Mouse (Mus musculus) olfactory bulb, adult 2 months (tissue): ENCODE data around the gene Arsj. TPM values are rescaled to one million over a fixed set of nuclear protein-coding genes. Genes with fewer than 3 reads are reported as not detected.

Experiments
- H3K27ac ChIP-seq: fragments of 200-500 bp; 2 replicates; pipeline ENCODE4 v1.5.1; 2012; ENCODE audit warnings: low read depth, low read length; ENCODE audit not compliant: insufficient read depth
- H3K4me1 ChIP-seq: fragments of 200-500 bp; 2 replicates; pipeline ENCODE4 v1.6.1; 2012; ENCODE audit warnings: low read length; ENCODE audit not compliant: control insufficient read depth, insufficient read depth
- H3K4me3 ChIP-seq: fragments of 200-500 bp; 2 replicates; pipeline ENCODE4 v1.5.1; 2012; ENCODE audit warnings: mild to moderate bottlenecking, low read depth, low read length, moderate library complexity; ENCODE audit not compliant: insufficient read depth
- CTCF ChIP-seq: fragments of 200-500 bp; IDR thresholded peaks from 2 replicates; pipeline ENCODE4 v1.5.1; 2012; ENCODE audit warnings: low read depth, mild to moderate bottlenecking, low read length, moderate library complexity; ENCODE audit not compliant: insufficient read depth
- POLR2A ChIP-seq: fragments of 200-500 bp; IDR thresholded peaks from 2 replicates; pipeline ENCODE4 v1.6.1; 2012; ENCODE audit warnings: mild to moderate bottlenecking, low read depth, low read length, moderate library complexity; ENCODE audit not compliant: insufficient read depth
- WGBS: fragments of 180-500 bp; shearing (Covaris S2); methylation state at CpG from one replicate; pipeline ENCODE4 v1.1.7; 2018; 5-methylcytosine and 5-hydroxymethylcytosine counted together
- polyA plus RNA-seq: library from polyadenylated mRNA; stranded (reverse); fragments of >200 nt; gene quantifications from 2 replicates; pipeline ENCODE4 v1.2.4, GENCODE M21; 2012; ENCODE audit warnings: low replicate concordance; ENCODE audit not compliant: missing spikeins, insufficient read depth, insufficient read length

Arsj gene
- polyA plus RNA-seq, 1 experiment, result not detected

- no peak for TF ChIP-seq POLR2A
- TF ChIP-seq CTCF, result no peak
- no peak overlapping the region for H3K4me3 ChIP-seq
- no peaks in the 10 kb centered on the region for H3K4me1 ChIP-seq
- H3K27ac ChIP-seq, result no peak overlapping the region
- 41% methylated on average over 2 of the region's 2 CpGs for WGBS
Measured at GRCm38 (mm10) chr3:126397451-126397850, 34.0 kb downstream of the Arsj start.

DNA sequence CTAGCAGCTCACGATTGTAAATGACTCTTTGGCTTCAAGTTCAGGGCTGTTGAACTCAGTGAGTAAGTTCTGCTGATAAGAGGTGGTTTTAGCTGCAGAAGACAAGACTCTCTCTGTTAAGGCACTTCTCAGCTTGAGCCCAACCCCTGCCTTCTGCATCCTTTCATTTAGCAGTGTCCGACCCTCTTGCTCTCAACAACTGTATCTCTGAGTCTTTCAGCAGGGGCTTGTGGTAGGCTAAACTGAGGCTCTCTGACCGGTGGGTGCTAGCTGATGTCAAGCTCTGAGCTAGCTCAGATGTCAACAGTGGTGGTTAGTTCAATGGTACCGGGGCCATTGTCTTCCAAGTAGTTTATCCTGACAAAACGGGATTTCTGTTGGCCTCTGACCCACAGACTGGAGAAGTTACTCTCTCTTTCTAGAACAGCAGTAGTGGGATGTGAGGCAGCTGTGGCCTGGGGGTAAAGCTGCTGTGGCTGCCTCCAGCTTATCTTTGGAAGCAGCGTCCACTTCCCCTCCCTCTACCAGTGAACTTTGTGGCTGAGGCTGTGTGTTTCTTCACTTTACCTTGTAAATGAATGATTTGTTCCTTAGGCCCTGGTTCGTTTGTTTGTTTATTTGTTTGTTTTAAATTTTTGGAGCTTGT lies 34.6 kb downstream of the Arsj start:
- no peak for TF ChIP-seq CTCF
- TF ChIP-seq POLR2A, result no peak
- no peaks in the 10 kb centered on the region for H3K4me1 ChIP-seq
- 77% methylated on average over 7 of the region's 7 CpGs for WGBS
- H3K4me3 ChIP-seq, result no peak overlapping the region
- H3K27ac ChIP-seq, result no peak overlapping the region

DNA sequence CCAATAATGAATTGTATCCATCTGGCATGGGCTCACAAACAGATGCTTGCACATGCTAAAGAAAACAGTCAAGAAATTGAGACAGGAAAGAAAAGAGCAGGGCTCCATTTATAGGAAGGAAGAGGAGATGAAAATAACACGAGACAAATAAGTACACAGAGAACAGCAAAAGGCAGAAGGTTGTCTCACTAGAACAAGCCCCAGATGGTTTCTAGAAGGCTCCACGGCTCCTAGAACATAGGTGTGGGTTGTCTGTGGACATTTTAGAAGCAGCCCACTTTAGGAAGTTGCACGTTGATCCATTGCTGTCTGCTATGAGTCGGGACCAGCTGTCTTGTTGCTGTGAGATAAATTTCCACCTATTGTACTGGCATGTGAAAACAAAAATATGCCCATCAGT lies 37.2 kb downstream of the Arsj start:
- Histone ChIP-seq H3K4me3 (no peak overlapping the region), H3K4me1 (no peaks in the 10 kb centered on the region), H3K27ac (no peak overlapping the region)
- 61% methylated on average over 4 of the region's 4 CpGs for WGBS
- TF ChIP-seq POLR2A (no peak), CTCF (no peak)

GRCm38 (mm10) chr3:126402836-126403235 lies 39.4 kb downstream of the Arsj start:
- Histone ChIP-seq H3K4me3 (no peak overlapping the region), H3K27ac (no peak overlapping the region), H3K4me1 (no peaks in the 10 kb centered on the region)
- TF ChIP-seq CTCF (no peak), POLR2A (no peak)
- WGBS, result 25% methylated on average over 3 of the region's 3 CpGs

DNA sequence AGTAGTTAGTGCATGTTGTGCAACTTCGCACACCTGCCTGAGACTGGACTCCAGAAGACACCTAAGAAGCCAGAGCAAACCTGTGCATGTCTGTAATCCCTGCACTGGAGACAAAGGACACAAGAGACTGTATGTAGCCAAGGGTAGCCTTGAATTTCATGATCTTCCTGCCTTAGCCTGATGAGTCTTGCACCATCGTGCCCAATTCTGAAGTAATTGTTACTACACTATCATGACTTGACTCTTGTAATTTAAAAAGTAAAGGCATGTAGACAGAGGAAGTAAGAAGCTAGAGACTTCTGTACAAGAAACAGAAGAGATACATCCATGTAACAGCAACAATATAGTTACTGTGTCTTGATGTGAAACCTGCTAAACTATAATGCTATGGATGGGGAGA lies 40.7 kb downstream of the Arsj start:
- Histone ChIP-seq H3K27ac (no peak overlapping the region), H3K4me3 (no peak overlapping the region), H3K4me1 (no peaks in the 10 kb centered on the region)
- 86% methylated on average over 2 of the region's 2 CpGs for WGBS
- TF ChIP-seq CTCF, result no peak
- TF ChIP-seq POLR2A, result no peak

- H3K27ac ChIP-seq, result no peak overlapping the region
- no peak overlapping the region for H3K4me3 ChIP-seq
- no peaks in the 10 kb centered on the region for H3K4me1 ChIP-seq
- WGBS, result 46% methylated on average over 3 of the region's 3 CpGs
- TF ChIP-seq POLR2A (no peak), CTCF (no peak)
Measured at GRCm38 (mm10) chr3:126430524-126431064, 67.1 kb downstream of the Arsj start.

GRCm38 (mm10) chr3:126439331-126439730 lies 75.8 kb downstream of the Arsj start:
- H3K4me1 ChIP-seq, result no peaks in the 10 kb centered on the region
- H3K4me3 ChIP-seq, result no peak overlapping the region
- no peak overlapping the region for H3K27ac ChIP-seq
- WGBS, result 56% methylated on average over 6 of the region's 6 CpGs
- TF ChIP-seq CTCF (no peak), POLR2A (no peak)

DNA sequence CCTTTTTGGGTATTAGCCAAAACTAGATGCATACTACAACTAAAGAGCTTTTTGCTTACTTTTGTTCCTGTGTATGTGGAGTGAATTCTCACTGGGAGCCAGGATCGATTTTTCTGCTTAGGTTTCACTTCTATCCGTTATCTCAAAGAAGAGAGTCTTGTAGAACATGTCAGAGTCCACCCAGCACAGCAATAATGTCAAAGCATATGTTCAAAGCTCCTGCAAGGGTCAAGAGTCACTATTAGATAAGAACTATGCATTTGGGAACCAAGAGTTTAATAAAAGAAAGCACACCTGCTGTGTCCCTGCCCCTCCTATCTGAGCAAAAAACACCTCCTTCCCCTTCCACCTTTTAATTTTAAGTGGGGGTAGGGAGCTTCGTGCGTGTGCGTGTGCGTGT lies 85.6 kb downstream of the Arsj start:
- WGBS, result 78% methylated on average over 6 of the region's 6 CpGs
- TF ChIP-seq POLR2A (no peak), CTCF (no peak)
- Histone ChIP-seq H3K27ac (no peak overlapping the region), H3K4me1 (no peaks in the 10 kb centered on the region), H3K4me3 (no peak overlapping the region)

- Histone ChIP-seq H3K4me3 (no peak overlapping the region), H3K4me1 (no peaks in the 10 kb centered on the region), H3K27ac (no peak overlapping the region)
- 58% methylated on average over 2 of the region's 2 CpGs for WGBS
- TF ChIP-seq CTCF (no peak), POLR2A (no peak)
Measured at GRCm38 (mm10) chr3:126449515-126449914, 86.0 kb downstream of the Arsj start.
